Mouse (Mus musculus) C2C12 (cell line): ENCODE measurements around the gene Frs2.

Experiments used
- CEBPB ChIP-seq: IDR thresholded peaks from one replicate; pipeline ENCODE4 v1.6.1; 2011; ENCODE audit warnings: low read depth, mild to moderate bottlenecking, control low read depth, moderate library complexity
- CTCF ChIP-seq: IDR thresholded peaks from one replicate; pipeline ENCODE4 v1.5.1; 2011; ENCODE audit not compliant: control insufficient read depth, insufficient read depth, insufficient read length
- FOSL1 ChIP-seq: IDR thresholded peaks from one replicate; pipeline ENCODE4 v1.8.0; 2011; ENCODE audit warnings: mild to moderate bottlenecking, low read length; ENCODE audit not compliant: poor library complexity, insufficient read depth, severe bottlenecking
- MAX ChIP-seq: IDR thresholded peaks from one replicate; pipeline ENCODE4 v1.6.1; 2011; ENCODE audit warnings: mild to moderate bottlenecking, control low read depth
- MYOD1 ChIP-seq: IDR thresholded peaks from one replicate; pipeline ENCODE4 v1.6.1; 2011; ENCODE audit warnings: low read depth; ENCODE audit not compliant: control insufficient read depth, insufficient read length
- USF1 ChIP-seq: IDR thresholded peaks from one replicate; pipeline ENCODE4 v1.6.1; 2011; ENCODE audit warnings: low read depth, mild to moderate bottlenecking, control low read depth, moderate library complexity

DNA sequence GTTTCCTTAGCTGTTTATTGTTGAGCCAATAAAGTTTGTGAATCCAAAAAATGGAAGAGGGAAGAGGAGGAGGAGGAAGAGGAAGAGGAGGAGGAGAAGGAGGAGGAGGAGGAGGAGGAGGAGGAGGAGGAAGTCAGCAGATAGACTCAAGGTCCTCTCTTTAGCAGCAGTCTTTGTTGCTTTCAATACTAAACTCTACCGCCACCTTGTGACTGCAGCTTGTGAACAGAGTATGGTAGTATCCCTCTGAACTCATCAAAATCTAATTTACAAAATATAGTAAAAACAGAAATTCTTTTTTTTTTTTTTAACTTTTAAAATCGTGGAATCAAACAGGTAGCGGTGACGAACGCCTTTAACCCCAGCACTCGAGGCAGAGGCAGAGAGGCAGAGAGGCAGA, 108.0 kb downstream of the Frs2 start:
- TF ChIP-seq CTCF (no peak), USF1 (no peak), CEBPB (no peak), MYOD1 (no peak), MAX (no peak), FOSL1 (no peak)
